Mouse (Mus musculus) right cerebral cortex, postnatal 14 days (tissue): ENCODE data around the gene Klhl36.

Source experiments
- DNase-seq: peaks from one replicate; pipeline ENCODE4 v3.0.0; 2022

Gene Klhl36

DNA sequence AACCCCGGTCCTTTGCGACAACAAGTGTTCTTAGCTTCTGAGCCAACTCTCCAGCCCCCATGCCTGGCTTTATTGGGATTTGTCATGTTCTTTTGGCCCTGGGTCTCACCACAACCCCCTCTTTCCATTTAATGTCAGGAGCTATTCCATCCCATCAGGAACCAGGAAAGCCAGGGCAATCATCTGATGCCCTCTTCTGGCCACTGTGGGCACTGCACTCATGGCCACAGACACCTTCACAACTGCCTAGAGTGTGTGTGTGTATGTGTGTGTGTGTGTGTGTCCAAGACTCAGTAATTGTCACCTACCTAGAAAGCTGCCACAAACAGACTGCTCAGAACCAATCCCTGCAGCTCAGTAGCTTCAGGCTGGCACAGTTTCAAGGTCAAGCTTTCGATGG lies 25.1 kb downstream of the Klhl36 start:
- DNase-seq = peak; percentile 26

DNA sequence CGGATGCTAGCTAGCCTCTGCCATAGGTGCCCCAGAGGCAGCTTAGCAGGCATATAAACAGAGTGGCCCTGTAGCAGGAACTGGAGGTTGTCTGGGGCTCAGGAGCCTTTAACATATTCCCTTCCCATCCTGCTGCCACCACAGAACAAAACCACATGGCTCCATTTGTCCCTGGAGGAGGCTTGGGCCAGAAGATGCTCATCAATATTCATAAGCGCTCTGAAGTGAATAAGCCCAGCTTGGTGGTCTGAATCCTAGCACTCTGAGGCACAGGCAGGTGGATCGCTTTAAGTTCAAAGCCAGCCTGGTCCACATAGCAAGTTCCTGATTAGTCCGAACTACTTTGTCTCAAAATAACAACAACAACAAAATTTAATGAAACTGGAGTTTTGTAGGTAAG lies 25.9 kb downstream of the Klhl36 start:
- DNase-seq = no peak

DNA sequence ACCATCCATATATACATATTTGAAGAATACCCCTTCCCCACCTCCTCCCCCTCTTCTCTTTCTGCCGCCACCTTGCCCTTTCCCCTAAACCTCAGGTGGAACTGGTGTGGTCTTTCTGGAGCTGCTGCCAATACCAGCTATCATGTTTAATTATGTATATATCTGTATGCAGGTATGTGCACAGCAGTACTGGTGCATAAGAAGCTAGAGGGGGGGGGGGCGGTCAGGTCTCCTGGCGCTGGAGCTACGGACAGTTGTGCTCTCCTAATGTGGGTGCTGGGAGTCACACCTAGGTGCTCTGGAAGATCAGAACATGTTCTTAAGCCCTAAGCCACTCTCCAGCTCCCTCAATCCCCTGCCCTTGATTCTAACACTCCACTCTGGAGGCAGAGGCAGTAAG lies 35.0 kb downstream of the Klhl36 start:
- no peak for DNase-seq

DNA sequence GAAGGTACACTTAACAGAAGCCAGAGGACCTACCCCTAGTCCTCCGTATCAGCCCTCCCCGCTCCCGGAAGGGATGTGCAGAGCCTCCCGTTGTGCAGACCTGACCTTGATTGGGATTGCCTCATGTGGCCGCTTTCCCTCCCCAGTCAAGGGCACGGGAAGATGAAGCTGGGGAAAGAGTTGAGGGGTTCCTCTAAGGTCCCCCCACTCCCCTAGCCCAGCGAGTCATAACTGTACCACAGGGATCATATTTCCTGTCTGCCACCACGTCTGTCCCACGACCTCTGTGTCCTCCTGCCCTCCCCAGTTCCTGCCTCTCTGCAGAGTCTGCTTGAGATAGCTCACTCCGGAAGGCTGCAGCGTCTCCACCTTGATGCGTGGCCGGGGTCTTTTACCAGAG lies 35.9 kb downstream of the Klhl36 start:
- no peak for DNase-seq

DNA sequence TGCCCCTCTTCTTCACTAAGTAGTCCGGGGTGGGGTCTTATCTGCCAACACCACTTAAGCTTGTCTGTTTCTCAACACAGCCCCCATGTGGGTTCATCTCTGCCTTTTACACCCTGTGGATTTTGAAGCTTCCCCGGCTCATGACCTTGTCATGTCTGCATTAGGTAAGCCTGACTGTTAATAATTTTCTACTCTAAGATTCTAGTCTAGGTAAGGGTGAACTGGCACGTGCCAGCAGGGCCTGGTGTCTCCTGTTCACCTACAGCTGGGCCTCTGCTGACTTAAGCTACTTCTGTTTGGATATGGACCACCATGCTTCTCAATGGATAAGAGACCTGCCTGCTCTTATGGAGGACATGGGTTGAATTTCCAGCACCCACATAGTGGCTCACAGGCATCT lies 39.3 kb downstream of the Klhl36 start:
- no peak for DNase-seq

DNA sequence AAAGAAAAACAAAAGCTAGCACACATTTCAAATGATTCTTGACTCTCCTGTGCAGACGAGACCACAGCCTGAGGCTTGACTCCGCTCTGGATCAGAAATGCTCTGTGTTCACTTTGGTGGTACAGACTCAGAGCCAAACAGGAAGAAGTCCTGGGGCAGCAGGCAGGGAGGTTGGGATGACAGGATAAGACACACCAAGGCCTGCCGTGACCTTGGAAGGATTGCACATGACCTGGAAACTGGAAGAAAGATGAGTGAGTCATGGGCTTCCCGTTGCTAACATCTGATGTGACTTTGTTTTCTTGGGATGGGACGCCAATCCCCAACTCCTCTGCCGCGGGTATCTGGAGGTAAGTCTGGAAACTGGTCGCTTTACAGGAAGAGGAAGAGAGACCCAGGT lies 39.9 kb downstream of the Klhl36 start:
- DNase-seq = no peak

DNA sequence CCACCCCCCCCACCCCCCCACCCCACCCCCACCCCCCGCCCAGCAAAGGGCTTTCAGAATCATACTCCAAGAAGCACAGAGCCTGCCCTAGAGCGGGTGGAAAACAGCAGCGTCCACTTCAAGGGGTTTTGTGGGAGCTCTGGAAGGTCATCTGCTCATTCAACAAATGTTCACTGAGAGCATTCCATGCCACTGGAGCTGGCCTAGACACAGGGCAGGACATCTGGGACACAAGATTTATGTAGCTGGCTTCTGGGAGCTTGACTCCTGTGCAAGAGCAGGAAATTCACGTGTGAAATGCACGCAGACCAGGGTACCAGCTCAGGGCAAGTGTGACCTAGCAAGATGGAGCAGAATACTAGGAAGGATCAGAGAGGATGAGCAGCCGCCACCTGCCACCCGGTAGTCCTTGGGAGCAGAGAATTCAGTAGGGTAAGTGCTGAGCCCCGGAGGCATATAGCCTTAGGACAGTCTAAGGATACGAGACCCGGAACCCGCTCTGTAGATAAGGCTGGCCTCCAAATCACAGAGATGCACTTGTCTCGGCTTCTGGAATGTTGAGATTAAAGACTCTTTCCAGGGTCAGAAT lies 42.4 kb downstream of the Klhl36 start:
- no peak for DNase-seq

DNA sequence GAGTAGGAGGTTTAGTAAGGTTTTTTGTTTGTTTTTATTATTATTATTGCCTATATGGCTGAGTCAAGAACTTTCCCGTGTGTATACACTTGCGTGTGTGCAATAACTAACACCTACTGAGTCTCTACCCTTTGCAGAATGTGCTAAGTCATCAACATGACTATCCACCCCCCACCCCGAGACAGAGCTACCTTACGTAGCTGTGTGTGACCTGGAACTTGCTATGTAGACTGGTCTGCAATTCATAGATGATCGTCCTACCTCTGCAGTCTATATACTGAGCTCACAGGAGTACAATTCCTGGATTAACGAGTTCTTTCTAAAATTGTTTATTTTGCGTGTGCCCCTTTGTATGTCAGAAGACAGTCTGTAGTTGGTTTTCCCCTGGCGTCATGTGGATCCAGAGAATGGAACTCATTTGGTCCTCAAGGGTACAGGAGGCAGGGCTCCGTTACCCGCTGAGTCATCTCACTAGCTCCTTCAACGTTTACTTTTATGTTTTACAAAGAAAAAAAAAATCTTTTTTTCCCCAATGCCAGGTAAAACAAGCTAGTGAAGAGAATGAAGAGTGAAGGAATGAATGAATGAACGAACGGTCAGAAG lies 48.0 kb downstream of the Klhl36 start, which contains the start of gene Usp10:
Usp10 (plus strand) TSS at position 417 of the 603 bp plus-strand sequence.
- DNase-seq = no peak

DNA sequence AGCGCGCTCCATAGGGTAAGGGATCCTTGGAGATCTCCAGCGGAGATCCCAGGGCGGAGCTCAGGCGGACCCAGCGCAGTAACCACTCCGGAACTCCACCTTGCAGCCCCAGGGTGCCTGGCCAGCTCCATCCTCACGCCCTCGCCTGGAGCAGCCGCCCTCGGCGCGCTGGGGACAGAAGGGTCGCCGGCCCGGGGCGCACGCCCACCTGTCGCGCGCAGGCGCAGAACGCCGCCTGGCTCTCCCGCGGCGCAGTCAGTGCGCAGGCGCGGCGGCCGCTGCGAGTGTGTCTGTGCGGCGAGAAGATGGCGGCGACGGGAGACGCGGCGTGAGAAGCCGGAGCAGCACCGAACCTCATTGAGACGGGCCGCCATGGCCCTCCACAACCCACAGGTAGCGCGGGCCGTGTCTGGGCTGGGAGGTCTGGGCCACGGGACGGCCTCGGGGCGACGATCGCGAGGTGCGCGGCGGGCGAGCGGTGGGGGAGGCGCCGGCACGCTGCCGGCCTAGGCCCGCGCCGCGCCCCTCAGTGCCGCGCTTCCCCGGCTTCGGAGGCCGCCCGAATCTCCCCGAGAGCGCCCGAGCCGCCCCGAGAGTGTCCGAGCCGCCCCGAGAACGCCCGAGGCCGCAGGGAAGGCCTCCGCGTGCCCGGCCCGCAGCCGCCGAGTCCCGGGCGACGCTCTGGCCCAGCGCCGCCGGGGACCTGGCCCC lies 48.6 kb downstream of the Klhl36 start, which contains the start of gene Gm20388:
Gm20388 (plus strand) TSS at position 295 of the 711 bp plus-strand sequence.
- peak; percentile 90 for DNase-seq

DNA sequence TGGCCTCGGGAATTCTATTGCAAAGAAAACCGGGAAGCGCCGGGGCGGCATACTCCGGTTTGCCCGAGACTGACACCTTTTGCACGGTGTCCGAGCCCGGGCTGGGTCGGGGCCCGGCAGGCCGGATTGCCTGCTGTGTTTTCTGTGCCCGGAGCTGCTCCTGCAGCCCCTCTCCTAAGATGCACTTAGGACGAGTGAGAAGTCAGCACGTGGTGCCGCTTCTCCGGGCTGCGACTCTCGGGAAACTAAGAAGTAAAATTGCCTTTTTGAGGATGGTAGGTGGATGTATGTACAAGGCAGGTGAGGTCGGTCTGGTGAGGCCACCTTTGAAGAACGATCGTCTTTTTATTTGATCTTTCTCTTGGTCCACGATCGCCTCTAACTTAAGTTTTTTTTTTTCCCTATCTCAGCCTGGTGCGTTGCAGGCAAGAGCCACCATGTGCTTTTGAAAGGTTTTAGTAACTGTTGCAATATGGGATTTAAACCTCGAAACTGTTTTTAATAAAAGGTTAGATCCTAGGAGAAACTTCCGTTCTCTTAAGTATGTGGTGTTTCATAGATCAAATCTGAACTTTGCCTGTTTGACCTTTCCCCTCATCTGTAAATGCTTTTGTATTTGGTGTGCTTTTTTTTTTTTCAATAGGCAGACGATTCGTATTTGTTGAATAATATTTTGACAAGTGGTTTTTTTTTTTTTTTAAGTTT lies 49.3 kb downstream of the Klhl36 start:
- no peak for DNase-seq

DNA sequence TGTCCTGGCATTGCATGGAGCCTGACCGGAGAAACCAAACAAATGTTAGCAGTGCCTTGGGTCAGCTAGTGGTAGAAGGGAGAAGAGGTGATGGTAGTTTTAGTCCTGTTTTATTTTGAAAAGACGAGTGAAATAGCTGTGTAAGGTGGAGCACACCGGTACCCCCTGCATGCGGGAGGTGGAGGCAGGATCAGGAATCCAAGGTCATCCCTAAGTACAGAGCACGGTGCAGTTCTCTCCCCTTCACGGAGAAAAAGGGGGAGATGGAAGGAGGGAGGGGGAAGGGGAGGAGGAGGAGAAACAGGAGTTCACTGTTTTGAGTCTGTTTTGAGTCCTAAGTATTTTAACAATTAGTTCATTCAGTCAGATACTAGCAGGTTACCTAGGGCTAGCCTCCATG lies 50.6 kb downstream of the Klhl36 start:
- no peak for DNase-seq

DNA sequence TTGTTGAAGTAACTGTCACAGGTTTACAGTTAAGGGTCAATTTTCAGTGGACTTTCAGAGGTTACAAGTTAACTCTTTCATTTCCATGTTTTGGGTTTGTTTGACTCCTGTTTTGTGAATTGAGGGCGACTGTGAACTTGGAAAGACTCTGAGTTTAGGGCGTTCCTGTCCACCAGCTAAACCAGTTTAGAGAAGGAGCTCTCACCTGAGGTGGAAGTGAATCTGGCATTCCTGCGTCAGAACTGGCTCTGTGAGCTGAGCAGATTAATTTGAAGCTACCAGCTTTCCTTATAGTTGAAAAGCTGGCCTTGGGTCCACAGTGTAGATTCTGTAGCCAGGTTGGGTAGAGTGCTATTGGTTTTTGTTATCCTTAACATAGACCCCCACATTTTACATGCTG lies 51.1 kb downstream of the Klhl36 start:
- no peak for DNase-seq

DNA sequence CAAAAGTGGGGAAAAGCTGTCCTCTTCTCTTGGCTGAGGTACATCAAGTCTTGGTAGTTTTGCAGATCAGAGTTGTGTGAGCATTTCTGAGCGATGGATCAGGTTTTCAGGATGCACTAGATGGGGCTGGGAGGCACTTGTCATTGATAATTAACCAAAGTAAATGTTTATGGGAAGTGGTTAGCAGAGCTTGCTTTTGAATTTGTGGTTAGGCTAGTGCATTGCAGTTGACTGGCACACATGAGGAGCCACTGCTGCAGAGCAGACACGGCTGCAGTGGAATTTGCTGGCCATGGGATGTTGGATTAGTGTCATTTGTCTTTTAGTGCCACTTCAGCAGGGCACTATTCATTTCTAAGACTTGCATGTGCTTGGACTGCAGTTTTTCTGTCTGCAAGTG lies 52.1 kb downstream of the Klhl36 start:
- no peak for DNase-seq

DNA sequence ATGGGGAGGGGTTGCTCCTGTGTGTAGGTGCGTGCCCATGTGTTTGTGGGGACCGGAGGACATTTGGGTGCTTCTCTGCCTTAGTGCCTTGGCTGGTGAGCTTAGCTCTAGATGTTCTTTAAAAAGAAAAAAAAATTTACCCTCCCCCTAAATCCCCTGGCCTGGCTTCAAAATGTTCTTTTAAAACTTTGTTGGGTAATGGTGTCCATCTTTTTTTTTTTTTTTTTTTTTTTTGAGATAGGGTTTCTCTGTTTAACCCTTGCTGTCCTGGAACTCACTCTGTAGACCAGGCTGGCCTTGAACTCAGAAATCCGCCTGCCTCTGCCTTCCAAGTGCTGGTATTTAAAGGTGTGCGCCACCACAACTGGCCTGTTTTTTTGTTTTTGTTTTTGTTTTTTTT lies 53.2 kb downstream of the Klhl36 start:
- no peak for DNase-seq

DNA sequence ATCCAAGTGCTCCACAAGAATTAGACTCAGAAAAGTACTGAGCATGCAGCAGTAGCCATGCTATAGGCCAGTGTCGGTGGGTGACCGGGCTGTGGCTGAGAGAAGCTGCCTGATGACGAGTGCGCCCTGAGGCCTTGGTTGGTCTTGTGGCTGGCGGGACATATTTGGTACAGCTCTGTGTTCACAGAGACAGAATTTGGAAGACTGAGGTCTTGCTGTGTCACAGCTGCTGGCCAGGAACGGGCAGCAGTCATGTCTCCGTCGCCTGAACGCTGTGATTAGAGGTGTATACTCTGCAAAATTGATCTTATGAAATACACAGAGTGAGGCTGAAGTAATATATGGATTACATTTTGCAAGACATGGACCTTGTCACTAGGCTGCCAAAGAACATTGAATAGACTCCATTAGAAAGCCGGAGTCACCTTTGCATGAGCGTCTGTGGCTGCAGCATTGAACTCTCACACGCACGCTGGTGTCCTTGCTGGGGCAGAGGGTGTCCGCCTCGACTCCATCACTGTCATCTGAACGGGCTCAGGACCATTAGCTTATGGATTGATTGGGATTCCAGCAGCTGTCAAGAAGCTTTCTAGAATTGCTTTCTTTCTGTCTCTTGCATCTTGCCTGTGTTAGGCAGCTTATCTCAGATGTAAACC lies 54.3 kb downstream of the Klhl36 start:
- no peak for DNase-seq

DNA sequence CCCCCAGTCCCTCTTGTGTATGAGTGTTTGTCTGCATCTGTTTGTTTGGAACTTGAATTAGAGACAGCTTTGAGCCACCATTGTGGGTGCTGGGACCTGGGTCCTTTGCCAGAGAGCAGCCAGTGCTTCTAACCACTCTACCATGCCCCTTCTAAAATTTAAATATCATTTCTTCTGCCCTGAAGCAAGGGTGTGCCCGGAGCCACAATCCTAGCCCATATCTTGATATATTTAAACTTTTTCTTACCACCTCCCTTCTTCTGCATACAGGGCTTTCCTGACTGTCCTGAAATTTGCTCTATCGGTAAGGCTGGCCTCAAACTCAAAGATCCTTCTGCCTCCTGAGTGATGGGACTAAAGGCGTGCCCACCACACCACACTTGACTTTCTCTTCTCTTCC lies 55.3 kb downstream of the Klhl36 start:
- no peak for DNase-seq

DNA sequence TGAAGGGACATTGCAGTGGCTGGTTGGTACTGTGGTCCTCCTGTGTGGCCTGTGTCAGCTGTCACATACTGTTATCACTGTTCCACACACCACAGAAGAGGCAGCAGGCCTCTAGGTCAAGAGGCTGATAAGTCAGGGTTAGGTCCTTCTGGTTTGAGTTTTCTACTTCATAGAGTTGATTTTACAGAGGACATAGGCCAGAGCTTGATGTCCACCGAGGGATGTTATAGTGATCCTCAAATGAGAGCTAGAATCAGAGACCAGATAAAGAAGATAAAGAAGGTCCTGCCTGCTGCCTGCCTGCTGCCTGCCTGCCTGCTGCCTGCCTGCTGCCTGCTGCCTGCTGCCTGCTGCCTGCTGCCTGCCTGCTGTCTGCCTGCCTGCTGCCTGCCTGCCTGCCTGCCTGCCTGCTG lies 56.1 kb downstream of the Klhl36 start:
- no peak for DNase-seq

DNA sequence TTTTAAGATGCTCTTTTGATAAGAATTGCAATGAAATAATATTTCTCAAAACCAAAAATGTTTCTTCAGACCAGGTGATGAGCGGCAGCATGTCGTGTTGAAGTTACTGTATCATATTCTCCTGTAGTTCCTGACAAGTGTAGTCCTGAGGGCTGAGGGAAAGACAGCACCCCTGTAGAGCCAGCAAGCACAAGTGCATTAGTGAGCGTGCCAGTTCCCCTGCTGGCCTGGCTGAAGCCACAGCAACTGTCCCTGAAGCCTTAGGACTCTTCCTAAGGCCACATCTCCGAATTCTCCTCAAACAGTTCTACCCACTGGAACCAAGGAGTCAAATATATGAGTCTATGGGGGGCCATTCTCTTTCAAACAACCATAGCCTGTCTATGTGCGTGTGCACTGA lies 61.2 kb downstream of the Klhl36 start:
- DNase-seq = no peak

DNA sequence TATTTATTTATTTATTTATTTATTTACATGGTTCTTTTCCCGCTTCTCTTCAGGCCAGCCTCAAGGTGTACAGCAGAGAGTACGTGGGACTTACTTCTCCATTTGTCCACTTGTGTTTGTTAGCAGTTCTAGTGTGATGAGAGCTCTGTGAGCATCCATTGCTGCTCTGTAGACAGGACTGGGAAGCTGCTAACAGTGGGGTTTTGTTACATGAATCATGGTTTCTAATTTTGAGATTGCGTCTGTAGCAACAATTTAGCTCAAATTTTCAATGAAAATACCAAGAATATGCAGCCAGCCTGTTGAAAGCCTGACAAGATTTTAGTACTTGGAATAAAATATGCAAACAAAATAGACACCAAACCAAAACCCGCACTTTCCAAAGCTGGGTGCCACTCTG lies 63.4 kb downstream of the Klhl36 start:
- DNase-seq = no peak

DNA sequence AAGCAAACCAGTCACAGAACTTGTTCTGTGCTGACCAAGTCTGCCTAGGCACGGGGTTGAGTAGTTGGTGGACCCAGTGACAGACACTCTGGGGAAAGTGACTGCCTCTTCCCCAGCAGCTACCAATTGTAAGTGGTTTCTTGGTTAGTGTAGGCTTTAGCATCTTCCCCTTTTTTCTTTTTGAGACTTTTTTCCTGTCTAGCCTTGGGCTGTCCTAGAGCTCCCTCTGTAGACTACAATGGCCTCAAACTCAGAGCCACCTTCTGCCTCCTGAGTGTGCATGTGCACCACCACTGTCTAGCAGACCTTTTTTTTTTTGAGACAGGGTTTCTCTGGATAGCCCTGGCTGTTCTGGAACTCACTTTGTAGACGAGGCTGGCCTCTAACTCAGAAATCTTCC lies 64.4 kb downstream of the Klhl36 start:
- no peak for DNase-seq
